Mouse (Mus musculus): ENCODE results near the gene Arid4a.
"Not testable (repeated sequence)": the region's sequence is repeated elsewhere in the genome, so short reads cannot be mapped to it uniquely, and the experiment has no call there.

Gene Arid4a

DNA sequence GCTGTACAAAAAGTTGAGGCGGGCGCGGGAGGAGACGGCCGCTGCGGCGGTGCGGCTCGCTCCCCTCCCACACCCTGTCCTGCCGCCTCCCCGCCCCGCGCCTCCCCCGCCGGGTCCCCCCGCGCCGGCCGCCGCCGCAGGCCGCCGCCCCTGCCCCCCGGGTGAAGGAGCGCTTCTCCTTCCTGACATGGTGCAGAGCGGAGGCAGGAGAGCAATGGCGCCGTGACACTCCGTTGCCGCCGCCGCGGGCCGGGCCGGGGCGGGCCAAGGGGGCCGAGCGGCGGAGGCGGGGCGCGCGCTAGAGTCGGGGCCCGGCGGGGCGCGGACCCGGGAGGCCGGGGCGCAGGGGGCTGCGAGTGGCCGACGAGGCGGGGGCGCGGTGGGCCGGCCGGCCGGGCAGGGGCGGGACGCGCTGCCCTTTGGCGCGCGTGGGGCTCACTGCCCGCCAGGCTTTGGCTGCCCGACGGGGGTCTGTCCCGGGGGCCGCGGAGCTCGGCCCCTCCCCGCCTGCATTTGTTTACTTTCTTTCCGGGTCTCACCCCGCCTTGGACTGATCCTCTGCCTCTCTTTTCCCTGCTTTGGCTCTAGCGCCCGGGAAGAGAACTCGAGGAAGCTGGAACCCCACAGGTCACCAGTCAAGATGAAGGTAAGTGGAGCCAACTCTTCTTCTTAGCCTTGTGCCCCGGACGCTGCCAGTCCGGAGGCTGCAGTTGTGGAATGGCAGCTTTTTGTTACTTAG, 882 bp downstream of the Arid4a start:
- DNase-seq, result peak; percentile 47

DNA sequence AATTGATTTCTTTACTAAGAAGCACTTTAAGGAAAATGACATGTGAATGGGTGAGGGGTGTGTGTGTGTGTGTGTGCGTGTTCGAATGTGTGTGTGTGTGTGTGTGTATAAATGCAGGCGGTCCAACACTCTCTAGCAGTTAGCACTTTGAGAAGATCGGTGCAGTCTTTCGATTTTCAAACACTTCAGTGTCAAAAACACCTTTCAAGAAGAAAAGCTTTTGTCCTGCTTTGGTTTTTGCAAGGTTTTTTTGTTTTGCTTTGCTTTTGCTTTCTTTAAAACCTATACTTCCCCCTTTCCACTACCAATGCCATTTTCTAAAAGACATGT, 1.4 kb downstream of the Arid4a start:
- DNase-seq, result no peak

DNA sequence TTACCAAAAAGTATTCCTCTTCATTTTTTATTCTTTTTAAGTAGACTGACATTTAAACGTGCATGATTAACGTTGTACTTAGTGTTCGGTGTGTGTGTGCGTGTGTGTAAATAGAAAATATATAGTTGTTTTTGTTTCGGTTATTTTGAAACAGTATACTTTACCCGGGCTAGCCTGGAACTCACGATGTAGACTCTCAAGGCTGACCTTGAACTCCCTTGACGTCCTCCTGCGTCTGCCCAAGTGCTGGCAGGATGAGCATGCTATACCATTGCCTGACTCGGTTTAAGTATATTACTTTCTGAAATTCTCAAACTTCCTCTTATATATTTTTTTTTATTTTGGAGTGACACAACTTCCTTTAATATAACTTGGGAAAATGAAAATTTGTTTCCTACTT, 2.0 kb downstream of the Arid4a start:
- no peak for DNase-seq

DNA sequence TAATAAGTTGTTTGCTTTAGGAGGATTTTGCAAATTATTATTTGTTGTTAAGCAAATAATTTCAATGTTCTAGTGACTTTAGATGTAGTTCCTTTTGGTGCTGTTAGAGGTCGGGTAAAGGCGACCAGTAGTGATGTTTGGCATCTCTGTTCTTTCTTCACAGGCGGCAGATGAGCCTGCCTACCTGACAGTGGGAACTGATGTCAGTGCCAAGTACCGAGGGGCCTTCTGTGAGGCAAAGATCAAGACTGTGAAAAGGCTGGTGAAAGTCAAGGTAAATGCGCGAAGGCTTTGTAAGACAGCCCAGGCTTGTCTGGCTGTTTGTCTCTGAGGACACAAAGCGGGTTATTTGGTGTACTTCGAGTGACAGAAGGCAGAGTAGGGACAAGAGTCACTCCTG, 3.4 kb downstream of the Arid4a start:
- no peak for DNase-seq

DNA sequence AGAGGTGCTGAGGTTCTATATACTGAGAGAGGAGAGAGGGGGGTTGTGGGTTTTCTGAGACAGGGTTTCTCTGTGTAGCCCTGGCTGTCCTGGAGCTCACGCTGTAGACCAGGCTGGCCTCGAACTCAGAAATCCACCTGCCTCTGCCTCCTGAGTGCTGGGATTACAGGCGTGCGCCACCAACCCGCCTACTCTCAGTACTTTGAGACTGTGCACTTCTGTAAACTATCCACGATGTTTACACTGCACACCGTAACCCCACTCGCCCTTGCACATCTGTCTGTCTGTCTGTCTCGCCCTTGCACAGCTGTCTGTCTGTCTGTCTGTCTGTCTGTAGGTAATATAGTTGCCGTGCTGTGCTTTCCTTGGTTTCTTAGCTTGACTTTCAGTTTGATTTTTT, 8.6 kb downstream of the Arid4a start:
- no peak for DNase-seq

DNA sequence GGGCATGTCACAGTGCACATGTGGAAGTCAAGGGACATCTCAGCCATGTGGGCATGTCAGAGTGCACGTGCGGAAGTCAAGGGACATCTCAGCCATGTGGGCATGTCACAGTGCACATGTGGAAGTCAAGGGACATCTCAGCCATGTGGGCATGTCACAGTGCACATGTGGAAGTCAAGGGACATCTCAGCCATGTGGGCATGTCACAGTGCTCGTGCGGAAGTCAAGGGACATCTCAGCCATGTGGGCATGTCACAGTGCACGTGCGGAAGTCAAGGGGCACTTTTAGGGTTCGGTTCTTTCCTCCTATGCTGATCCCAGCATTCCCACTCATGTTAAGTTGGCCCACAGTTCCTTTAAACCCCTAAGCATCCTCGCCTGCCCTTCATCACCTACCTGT, 12.5 kb downstream of the Arid4a start:
- DNase-seq, result not testable (repeated sequence)

DNA sequence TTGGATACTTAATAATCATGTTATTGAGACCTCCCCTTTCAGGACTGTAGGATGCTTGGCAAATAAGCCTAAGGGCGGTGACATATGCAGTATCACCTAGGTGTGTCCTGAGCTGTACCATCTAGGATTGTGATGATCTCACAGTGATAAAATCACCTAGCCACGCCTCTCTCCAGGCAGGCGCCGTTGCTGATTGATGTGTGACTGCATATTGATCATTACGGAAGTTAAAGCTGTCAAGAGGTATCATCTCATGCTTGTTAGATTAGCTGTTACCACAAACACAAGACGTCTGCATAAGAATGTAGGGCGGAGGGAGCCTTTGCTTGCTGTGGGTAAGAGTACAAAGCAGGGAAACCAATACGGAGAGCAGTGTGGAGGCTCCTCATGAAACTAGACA, 14.5 kb downstream of the Arid4a start:
- no peak for DNase-seq

DNA sequence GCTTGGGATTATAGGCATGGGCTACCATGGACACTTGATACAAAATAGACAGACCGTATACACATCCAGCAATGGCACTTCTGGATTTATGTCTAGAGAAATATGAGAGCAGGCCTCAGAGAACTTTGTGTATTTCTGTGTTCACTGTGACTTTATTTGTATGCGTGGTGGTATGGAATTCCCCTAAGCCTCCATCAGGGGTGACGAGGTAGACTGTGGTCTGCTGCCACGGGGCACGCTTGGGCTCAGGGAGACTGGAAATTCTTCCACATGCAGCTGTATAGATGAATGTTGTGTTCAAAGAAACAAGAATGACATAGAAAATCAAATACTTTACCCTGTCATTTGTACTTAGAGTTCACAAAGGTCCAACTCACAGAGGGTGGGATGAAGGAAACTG, 14.9 kb downstream of the Arid4a start:
- no peak for DNase-seq

DNA sequence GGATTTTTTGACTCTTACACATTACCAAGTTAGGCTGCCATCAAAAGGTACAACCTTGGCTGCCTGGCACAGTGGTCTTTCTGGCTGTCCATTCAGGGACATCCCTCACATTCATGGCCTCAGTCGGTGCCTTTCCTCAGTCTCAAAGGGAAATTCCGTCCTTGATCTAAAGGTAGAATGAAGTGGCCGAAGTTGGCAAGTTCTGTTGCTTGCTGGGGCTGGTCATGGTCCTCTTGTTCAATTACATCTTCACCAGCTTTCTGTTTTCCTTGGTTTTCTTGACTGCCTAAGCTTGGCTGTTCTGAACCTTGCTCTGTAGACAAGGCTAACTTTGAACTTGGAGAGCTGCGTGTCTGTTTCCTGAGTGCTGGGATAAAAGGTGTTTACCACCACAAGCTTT, 20.0 kb downstream of the Arid4a start:
- DNase-seq, result no peak

DNA sequence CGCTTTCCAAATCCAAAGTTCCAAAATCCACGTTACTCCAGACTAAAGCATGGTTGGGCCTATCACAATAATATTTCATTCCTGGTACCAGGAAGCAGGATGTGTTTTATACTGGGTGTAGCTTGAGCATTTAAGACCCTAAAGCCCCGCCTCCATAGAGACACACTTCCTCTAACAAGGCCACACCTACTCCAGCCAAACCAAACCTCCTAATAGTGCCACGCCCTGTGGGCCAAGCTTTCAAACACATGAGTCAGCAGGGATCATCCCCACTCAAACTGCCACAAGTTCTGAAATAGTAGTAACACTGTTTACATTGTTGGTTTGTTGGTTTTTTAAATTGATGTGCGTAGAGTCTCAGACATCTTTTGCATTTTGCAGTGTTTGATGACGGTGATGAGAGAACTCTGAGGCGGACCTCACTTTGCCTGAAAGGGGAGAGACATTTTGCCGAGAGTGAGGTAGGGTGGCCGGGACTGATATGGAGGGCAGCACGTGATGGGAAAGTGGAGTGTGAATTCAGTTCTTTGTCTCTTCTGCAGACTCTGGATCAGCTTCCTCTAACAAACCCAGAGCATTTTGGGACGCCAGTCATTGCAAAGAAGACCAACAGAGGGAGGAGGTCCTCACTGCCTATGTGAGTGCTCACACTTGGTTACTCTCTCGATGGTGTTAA, 21.1 kb downstream of the Arid4a start:
- DNase-seq, result no peak

DNA sequence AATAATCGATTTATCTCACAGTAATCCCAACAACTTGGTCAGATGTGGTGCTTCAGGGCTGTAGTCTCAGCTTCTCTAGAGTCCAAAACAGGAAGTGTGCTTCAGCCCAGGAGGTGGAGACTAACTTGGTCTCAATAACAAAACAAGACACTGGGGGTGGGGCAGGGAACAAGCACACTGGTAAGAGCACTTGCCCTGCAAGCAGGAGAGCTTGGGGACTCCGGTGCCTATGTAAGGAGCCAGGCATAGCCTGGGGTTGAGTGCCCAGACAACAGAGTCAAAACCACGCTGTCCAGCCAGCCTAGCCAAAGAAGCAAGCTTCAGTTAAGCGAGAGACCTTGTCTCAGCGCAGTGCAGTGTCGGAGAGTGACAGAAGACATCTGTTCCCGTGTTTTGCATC, 24.7 kb downstream of the Arid4a start:
- DNase-seq, result peak; percentile 52

DNA sequence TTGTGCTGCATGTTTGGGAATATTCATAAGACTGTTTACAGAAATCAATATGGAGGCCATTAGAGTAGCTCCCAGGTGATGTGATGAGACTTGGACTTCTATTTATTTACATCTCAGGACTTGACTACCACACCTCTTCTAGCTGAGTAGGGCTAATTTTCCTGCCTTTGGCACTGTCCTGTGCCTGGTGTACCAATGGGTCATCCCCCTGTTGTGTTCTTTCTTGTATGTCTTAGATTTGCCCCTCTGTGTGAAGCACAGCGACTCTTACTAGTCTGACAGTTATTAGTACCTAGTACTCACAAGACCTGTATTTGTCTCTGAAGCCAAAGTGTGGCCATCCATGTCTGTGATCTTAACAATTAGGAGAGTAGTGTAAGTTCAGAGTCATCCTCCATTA, 26.7 kb downstream of the Arid4a start:
- no peak for DNase-seq

DNA sequence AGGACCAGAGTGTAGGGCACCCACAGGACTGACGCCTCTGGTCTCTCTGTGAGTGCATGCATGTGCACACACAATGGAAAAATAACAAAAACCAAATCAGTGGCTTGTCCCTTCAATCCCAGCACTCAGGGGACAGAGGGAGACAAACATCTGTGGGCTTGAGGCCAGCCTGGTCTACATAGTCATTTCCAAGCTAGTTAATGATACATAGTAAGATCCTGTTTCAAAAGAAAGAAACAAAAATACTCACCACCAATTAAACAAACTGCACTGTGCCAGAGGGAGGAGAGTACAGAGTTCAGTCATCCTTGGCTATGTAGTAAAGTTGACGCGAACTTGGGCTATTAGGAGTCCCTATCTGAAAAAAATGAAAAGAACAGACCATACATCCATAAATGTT, 27.8 kb downstream of the Arid4a start:
- peak; percentile 59 for DNase-seq

DNA sequence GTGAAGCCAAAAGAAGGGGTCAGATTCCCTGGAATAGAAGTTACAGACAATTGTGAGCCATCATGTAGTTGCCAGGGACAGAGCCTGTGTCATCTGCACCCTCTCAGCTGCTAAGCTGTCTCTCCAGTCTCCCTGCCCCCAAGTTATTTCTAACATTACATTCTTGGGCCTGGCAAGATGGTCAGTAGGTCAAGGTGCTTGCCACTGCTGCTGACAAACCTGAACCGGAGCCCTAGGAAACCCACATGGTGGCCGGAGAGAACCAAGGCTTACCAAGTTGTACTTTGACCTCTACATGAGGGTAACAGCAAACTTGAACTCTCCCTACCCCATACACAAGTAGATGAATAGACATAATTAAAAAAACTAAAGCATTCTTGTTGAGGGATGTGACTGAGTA, 28.7 kb downstream of the Arid4a start:
- DNase-seq, result peak; percentile 85

DNA sequence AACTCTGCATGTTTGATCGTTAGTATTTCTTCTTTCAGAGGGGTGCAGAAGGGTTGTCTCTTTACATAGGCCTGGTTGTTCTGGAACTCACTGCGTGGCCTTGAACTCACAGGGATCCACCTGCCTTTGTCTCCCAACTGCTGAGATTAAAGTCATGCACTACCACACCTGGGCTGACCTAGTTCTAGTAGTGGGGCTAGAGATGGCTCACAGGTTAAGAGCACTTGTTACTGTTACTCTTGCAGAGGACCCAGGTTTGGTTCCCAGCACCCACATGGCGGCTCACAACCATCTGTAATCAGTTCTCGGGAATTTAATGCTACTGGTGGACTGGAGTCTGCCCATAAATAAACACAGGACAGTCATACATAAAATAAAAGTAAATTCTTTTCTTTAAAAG, 30.7 kb downstream of the Arid4a start:
- no peak for DNase-seq

DNA sequence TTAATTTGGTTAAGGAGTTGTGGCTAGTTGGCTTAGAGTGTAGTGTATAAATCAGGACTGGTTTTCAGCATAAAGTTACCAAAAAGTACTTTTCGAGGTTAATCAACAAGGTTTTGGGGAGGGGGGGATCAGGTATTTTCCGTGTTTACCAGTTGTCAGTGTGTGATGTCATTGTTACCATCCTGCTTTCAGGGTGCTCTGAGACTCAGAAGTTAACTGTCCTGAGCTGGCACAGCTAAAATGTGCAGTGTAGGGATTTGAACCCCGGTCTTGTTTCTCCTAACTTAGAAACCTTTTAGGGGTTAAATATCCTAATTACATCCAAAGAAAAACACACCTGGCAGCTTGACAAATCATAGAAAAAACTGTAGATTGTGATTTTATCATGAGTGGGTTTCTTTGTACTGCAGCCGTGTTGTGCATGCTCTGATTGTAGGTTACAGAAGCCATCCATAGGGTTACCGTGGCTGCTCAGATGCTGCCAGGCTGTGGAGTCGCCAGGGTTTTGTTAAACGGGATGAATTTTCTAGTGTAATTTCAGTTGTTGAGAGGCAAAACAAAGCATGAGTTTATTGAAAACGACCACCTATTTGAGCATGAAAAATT, 31.8 kb downstream of the Arid4a start:
- DNase-seq, result no peak

DNA sequence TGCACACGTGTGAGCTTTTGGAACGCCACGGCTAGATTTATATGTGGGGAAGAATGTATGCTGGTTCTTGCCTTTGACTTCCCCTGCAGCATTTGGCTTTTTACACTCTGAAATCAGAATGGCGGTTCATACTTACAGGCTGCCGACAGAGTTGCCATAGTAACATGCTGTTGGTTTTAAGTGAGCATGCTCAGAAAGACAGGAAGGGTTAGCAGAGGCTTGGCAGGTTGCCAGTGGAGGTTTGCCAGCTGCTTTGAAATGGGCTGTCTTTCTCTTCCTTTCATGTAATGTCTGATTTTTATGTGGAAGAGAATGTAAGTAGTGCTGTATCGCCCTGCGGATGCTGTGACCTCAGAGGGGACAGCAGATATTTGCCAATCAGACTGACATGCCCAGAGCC, 32.3 kb downstream of the Arid4a start:
- DNase-seq, result peak; percentile 92

DNA sequence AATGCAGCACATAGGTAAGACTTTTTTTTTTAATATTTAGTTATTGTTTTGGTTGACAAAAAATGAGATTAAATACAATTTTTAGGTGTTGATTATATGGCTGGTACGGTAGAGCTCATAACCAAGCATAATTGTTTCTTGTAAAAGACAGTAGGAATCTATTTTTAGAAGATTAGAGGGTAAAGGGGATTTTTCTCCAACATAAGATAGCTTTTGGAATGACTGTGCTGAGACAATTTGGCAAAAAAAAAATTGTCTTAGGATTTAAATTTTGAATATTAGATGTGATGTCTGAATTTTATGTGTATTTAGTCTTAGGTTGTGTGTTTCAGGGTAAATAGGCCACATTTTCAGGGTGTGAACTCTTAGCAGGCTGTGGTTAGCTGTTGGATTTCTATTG, 32.8 kb downstream of the Arid4a start:
- DNase-seq, result no peak

DNA sequence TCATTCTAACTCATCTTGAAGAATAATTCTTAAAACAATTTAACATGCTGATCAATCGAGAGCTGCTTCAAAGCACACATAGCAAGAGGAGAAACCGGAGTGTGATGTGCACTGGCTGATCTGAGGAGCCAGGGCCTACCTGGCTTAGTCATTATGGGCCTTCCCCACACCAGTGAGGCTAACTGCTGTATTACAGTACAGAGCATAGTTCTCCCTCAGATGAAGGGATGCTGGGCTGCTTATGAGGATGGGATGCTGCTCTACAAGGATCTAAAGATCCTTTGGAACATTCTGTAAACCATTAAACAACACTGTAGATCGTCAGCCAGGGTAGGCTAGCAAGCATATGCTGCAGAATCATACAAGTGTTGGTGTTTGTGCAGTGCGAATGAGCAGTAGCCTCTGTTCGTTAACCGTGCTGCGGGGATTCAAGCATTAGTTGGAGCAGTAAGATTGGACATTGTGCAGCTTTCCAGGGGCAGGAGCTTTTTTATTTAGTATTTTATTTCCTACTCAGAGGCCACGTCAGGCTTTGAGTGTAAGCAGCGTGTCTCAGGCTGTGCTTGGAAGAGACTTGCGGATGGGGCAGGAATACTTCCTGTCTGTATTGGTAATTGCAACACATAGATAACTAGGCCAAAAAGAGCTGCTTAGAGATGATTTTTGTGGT, 33.9 kb downstream of the Arid4a start:
- no peak for DNase-seq

DNA sequence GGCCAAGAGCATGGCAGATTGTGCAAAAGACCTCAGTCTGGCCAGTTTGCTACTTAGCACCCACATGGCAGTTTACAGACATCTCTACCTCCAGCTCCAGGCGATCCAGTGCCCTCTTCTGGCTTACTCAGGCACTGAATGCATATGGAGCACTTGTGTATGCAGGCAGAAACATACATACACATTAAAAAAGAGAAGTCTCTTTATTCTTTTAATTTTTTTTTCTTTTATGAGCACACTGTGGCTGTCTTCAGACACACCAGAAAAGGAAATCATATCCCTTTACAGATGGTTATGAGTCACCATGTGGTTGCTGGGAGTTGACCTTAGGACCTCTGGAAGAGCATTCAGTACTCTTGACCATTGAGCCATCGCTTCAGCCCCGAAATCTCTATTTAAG, 35.3 kb downstream of the Arid4a start:
- no peak for DNase-seq

DNA sequence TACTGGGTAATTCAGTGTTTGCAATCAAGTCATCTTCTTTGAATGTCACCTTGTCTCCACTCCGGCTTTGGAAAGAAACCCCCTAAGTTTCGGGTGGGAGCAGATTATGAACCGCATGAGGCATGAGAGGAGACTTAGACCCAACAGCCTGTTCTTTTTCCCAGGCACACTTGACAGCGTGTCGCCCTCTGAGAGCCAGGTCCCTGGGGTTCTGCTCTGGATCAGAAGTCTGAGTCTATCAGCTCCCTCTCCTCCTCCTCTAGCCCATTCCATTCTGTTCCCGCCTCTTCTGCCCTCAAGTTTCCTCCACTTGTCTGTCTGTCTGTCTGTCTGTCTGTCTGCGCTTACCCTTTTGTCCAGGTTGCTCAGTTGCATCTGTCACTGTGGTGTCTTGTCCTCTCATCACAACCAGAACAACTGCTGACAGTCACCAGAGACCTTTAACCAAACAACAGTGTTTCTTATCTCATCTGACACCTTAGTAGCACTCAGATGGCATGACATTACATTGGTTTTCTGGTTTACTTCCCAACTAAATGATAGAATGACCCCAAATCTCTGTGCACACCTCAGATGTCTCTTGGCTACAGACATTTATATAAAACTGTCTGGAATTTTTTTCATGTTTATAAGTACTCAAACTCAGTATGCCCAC, 36.7 kb downstream of the Arid4a start:
- no peak for DNase-seq

DNA sequence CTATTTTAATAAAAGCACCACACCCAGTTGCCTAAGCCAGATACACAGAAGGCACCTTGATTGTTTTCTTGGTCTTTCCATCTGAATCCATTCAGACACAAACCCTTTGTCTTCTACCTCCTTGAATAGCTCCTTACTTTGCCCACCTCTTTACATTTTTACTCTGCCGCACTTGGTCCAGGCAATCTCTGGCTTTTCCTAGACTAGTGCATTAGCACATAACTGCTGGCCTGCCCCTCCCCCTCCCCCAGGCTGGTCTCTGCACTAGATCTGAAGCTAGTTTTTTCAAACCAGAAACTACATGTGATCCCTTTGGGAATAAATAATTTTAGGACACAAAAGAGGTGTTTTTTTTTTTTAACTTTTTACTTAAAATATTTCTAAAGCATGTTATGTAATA, 37.2 kb downstream of the Arid4a start:
- no peak for DNase-seq

DNA sequence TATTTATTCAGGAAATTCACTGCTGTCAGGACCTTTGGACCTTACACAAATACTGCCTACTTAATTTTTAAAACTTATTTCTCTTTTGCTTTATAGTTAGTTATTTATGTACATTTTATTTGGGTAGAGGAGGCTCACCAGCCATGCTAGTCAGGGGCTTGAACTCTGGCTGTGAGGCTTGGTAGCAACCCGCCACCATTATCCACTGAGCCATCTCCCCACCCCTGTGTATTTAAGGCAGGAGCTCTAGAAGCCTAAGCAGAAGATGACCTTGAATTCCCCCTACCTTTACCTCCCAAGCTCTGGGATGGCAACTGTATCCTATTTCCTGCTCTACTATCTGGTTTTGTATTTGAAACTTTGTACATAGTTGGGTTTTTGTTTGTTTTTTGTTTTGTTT, 37.7 kb downstream of the Arid4a start:
- no peak for DNase-seq

DNA sequence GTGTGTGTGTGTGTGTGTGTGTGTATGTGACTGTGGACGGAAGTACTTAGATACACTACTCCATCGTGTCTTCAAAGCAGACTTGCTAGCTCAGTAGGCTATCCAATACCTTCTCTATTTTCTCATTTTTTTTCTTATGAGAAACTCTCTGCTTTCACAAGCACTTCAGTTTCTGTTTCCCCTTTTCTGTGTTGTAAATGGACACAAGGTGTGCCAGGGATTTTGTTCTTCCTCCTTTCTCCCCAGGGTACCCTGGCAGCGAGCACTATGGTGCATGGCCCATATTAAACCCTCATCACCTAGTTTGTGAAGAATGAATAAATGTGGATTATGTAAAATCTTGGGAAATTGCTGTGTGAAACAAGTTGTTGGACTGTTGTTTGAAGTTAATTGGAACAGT, 39.7 kb downstream of the Arid4a start:
- DNase-seq, result no peak

All from kidney, adult 11 months (tissue).